Mouse (Mus musculus): ENCODE measurements around the gene Syndig1l.

DNA sequence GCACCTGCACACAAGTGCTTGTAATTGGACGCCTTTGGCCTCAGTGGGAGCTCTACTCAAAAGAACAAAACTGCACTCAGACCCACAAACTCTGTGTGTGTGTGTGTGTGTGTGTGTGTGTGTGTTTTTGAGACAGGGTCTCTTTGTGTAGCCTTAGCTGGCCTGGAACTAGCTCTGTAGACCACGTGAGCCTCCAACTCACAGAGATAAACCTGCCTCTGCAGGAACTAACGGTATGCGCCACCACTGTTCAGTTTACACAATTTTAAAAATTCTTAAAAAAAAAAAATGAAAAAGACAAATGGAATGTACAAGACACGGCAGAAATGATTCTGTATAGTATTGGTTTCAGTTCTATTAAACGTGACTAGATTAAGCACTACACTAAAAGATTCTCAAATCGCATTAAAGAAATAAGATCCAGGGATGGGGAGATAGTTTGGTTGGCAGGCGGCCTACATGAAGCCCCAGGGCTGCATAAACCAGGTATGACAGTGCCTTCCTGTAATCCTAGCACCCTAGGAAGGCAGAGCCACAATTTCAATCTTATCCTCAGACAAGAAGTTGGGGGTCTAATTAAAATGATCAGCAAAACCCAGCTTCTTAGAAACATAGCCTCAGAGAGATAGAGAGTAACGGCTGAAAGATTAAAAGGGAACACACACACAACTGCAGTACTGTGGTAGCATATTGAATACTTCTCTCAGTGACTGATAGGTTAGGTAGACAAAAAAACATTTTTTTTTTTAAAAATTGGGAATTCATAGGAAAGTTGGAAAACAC, 20.0 kb upstream of the Syndig1l start:
- TF ChIP-seq EP300 (IDR thresholded peaks at IDR 0.05; ENCODE audit: insufficient read depth, low read depth, low read length) (no peak), CTCF (IDR thresholded peaks at IDR 0.05; ENCODE audit: low read depth, low read length) (no peak)

All from ES-Bruce4 (cell line).